Mouse (Mus musculus): ENCODE data around the gene Slc25a26.
A peak's percentile ranks its signal among the peaks of the same experiment; 100 is the strongest.
"Not testable (repeated sequence)": the region's sequence is repeated elsewhere in the genome, so short reads cannot be mapped to it uniquely, and the experiment has no call there.

The Slc25a26 gene

DNA sequence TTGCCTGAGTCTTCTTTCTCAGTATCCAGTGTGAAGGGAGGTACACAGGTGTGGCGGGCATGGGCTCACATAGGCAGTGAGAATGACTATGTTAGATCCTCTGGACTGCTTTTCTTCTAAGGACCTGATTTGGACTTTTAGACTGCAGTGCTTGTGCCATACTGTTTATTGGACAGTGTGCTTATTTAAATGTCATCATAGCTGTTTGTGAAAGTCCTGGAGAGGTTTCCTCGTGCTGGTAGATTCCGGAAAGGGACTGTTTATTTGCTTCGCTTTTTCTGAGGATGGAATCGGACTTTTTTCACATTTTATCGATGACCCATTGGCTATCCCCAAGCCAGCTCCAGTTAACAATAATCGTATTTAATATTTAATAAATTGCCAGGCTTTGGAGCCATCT, 50.7 kb downstream of the Slc25a26 start:
- no peak for DNase-seq (ENCODE audit: low read depth, low spot score)

DNA sequence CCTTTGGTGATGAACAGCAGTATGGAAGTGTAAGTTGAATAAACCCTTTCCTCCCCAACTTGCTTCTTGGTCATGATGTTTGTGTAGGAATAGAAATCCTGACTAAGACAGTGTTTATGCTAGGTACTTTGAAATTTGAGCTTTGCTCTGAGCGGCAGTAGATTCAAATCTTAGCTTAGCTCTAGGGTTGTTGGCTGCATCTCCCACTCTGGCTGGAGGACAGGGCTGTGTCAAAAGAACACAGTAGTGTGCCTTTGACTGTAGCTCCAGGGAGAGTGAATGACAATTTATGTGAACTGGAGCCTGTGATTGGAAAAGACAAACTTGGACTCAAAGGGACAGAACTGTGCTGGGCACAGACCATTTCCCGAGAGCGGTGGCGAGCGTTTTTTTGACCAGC, 53.0 kb downstream of the Slc25a26 start:
- no peak for DNase-seq (ENCODE audit: low read depth, low spot score)

DNA sequence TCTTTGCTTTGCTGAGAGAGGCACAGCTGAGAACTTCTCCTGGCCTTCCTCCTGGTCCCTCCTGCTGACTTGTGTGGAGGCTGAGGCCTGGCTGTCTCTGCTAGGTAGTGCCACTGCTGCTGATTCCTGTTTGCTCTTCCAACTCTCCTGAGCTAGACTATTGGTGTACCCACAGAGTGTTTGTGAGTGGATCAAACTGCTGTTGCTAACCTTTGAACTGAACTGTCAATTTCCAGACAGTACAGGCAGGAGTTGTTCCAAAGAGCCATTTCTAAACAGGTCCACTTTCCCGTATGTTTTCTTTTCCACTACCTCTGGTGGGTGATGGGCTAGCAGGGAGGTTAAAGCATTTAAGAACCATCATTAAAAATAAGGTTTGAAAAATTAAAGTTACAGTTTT, 58.5 kb downstream of the Slc25a26 start:
- DNase-seq (ENCODE audit: low read depth, low spot score), result not testable (repeated sequence)

DNA sequence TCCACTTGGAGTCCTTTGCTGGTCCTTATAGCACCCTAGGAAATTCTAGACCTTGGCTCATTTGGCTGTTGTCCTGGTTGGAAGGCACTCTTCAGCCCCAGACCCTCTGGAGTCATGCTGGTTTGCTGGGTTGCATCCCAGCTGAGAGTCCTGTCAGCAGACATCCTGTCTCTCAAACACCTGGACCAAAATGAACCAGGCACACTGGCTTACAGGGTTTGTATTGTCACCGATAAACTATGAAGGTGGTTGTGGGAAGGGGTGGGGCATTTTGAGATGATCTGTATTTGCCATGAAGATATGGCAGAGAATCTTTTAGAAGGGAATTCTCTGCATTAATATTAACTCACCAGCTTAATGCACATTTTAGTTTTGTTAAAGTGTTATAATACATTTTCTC, 60.8 kb downstream of the Slc25a26 start:
- DNase-seq (ENCODE audit: low read depth, low spot score), result no peak

DNA sequence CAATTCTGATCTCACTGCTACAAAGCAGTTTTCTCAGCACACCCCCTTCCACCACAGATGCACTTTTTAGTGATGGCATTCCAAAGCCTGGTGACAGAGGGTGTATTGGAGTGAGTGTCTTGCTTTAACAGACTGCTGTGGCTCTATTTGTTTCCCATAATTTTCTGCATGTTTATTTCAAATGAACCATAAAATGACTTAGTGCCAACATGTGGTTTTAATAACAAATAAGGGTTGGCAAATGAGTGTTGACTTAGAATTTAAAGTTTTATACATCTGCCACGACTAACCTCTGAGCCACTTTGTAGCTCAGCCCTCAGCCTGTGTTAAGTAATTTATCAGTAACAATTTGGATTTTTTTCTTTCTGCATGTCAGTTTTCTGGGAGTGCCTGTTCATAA, 61.2 kb downstream of the Slc25a26 start:
- no peak for DNase-seq (ENCODE audit: low read depth, low spot score)

DNA sequence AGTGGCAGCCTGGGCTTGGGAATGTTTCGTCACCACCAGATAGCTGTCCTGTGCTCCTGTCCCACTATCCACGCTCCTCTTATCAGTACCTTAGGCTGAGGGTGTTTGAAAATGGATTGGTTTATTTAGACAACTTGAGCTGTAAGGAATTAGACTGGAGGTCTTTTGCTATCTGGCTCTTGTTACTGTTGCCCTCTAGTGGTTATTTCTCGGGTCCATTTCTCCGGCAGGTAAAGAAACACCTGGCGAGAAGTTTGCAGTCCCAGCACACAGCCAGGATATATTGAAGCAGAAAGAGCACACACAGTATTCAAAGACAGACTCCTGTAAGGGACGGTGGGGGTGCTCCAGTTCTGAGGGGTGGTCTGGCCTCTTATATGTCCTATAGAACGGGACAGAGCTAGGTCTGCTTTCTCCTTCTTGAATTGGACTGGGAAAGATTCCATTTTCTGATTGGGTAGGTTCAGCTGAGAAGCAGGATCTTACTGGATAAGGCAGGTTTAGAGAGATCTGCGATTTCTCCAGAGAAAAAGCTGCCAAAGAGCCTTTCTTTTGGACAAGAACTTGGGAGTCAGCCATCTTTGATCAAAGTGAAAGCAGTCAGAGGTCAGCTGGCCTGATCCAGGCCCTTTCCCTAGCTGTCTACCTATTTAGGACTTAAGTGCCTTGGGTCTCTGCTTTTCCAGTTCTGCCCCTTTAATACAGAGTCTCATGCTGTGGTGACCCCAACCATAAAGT, 63.2 kb downstream of the Slc25a26 start:
- DNase-seq (ENCODE audit: low read depth, low spot score), result peak; percentile 44

DNA sequence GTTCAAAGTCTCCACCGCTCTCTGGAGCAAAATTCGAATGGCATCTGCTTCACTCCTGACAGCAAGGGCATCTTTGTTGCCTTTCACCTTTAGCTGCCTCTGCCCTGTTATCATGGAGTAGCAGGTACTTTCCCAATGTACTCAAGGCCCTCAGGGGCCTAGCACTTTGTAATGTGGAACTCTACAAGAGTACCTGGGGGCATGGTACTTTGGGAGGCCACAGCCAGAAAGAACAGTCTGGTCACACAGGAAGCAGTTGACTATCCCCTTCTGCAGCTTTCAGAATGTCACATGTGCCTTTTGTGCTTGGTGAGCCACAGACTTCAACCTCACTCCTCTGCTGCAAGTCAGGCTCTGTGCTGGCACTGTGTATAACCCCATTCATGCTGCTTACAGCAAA, 65.6 kb downstream of the Slc25a26 start:
- no peak for DNase-seq (ENCODE audit: low read depth, low spot score)

DNA sequence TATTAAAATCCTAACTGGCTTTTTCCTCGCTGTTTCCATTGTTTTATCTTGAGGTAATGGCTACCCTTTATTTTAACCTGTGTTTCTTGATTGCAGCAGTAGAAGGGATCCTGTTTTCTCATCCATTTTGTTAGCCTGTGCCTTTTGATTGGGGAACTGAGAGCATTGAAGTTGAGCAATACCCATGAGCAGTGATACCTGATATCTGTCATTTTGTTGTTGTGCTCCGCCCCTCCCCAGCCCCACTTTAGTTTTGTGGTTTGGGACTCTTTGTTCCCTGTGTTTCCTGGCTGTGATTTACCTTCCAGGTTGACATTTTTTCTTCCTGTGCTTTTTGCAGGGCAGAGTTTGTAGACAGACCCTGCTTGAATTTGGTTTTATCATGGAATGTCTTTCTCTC, 67.9 kb downstream of the Slc25a26 start:
- DNase-seq (ENCODE audit: low read depth, low spot score), result no peak

DNA sequence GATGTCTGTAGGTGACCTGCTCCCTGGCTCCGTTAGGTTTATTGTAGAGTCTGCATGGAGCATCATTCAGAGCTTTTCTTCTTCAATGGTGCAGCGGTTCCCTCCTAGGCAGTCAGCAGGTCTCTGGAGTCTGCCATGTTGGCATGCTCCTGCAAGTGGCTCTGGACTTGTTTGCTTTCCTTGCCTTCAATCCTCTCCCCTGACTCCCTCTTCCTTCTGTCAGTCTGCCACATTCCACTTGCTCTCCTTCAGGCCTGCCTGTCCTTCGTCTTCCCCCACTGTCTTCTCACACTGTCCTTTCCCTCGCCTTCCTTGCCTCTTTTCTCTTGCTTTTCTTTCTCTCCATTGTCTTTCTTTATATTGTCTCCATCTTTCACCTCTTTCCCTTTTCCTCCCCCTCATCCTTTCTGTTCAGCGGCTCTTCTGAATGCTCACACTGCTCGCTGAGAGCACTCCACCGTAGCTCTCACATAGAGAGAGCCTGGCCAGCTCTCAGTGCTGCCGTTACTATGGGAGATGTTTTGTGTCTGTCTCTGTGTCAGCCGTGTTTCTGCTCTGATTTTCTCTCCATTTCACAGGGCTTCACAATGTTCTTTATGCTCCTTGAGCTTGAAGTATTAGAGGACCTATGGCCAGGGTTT, 75.5 kb downstream of the Slc25a26 start:
- no peak for DNase-seq (ENCODE audit: low read depth, low spot score)

DNA sequence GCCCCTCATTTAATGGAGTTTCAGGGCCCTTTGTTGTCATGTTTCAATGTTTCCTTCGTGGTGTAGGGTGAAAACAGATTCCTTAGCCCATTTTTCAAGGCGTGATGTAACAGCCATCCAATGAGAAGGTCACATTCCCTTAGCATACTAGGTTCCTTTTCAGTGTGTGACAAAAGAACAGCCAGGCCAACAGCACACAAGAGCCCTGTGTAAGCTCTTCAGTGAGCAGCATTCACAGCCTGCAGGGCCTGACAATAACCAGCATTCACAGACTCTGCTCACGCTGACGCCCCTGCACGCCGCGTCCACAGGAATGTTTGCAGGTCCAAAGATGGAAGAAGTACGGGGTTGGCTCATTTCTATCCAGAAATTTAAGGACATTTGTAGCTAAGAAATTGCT, 77.9 kb downstream of the Slc25a26 start:
- DNase-seq (ENCODE audit: low read depth, low spot score), result no peak

DNA sequence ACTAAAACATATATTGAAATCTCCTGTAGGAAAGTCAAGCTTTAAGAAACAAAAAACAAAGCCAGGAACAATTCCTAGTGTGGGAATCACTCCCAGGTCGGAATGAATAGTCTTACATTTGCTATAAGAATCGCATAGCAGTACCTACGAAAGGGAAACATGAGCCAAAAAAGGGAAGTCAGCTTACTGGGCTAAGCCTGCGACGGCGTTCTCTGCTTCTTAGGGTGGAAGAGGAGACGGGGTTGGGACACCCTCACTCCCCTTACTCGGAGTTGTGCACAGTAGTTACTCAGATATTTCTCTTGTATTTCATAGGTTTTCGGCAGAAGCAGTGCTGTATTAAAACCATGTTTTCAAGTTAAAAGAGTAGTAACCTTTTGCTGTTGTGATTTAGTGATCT, 81.9 kb downstream of the Slc25a26 start:
- DNase-seq (ENCODE audit: low read depth, low spot score), result no peak

DNA sequence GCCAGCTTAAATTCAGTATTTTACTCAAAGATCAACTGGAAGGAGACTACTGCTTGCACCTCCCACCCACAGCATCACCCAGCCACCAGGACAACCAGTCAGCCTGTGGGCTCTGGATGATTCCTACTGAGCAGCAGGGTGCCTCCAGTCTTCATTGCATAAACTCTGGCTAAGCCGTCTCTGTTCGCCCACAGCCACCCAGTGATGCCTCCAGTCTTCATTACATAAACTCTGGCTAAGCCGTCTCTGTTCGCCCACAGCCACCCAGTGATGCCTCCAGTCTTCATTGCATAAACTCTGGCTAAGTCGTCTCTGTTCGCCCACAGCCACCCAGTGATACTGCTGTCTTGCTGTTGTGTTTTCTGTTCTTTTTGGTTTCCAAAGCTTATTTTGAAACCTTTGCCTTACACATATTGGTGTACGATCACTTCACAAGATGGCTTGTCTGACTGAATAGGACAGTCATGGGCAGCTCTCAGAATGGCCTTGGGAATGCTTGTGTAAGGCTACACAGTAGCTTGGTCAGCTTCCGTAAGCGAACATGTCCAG, 84.1 kb downstream of the Slc25a26 start:
- no peak for DNase-seq (ENCODE audit: low read depth, low spot score)

DNA sequence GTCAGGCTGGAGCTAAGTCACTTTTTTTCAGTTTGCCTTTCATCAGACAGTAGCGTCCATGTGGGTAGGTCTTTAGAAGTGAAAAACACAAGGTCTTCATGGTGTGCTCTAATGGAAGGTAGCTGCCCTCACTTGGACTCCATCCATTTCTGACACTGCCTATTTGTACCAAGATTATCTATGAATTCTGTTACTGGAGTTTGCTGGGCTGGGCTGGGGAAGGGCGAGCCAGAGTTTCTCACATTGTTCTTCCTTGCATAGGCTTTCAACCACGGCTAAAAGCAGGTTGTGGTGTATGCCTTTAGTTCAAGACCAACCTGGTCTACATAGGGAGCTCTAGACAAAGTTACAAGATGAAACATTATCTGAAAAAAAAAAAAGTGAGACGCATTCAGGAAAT, 84.8 kb downstream of the Slc25a26 start:
- DNase-seq (ENCODE audit: low read depth, low spot score), result no peak

DNA sequence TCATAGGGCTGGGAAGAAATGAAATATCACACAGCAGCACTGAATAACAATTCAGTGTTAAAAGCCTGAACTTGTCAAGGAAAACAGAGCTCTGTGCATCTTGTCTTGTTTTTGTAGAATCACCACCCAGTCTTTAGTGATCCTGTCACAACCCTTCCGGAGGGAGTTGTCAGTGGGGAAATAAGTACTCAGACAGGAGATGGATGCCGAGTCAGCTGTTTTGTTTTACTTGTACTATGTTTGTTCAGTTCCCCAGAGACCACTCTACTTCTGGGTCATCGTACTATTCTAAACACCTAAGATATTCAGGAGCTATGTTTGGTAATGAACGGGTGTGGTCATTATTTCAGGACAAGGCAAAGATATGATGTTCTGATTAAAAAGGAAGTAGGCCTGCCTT, 88.2 kb downstream of the Slc25a26 start:
- no peak for DNase-seq (ENCODE audit: low read depth, low spot score)

DNA sequence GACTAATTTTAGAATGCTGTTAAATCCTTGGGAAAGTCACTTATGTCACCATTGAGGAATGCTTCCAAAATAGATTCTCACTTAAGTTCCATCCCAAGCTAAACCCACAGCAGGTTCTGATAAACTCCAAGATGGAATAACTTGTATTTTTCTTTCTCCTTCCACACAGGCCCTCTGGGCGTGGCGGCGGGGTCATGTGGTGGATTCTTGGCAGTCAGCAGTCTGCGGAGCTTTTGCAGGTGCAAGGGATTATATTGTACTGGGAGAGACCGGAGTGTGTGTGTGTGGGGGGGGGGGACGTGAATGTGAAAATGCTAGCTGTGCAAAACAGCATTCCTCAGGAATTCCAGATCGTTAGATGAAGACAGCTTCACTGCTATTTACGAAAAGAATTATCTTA, 92.1 kb downstream of the Slc25a26 start:
- no peak for DNase-seq (ENCODE audit: low read depth, low spot score)

DNA sequence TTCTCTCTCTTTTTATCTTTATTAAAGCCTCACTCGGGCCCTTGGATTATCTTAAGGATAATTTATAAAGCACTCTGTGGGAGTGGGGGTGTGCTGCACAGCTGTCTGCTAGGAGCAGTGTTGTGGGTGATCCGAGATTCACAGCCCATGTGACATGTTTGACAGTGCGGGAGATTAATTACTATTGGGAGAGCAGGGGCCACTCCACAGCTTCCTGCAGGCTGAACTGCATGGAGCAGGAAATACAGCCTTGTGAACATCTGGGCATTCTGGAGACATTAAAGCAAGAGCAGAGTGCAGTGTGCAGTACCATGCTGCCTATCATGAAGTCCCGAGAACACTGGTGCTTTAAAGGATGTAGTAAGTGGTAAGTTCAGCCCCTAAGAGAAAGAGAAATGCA, 92.6 kb downstream of the Slc25a26 start:
- DNase-seq (ENCODE audit: low read depth, low spot score), result no peak

DNA sequence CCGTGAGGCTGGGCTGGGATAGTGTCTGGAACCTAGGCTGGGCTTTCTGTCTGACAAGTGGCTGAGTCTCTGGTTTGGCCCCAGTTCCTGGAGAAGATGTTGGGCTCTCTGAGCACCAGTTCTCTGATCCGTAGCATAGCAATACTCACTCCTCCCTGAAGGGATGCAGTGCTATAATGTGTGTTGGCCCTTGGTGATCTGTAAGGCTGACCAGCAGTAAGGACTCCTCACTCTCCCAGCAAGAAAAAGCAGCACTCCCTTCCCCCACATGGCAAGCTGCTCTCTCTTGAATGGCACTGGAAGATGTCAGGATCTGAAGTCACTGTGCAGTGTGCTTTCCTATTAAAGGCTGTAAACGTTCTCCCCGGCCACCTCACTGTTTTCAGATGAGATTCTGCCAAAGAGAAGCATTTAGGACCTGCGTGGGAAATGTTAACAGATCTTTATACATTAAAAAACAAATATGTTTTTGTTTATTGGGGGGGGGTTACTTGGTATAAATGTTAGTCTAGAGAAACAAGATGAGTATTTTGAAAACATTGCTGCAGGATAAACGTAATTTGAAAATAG, 94.0 kb downstream of the Slc25a26 start:
- DNase-seq (ENCODE audit: low read depth, low spot score), result no peak

DNA sequence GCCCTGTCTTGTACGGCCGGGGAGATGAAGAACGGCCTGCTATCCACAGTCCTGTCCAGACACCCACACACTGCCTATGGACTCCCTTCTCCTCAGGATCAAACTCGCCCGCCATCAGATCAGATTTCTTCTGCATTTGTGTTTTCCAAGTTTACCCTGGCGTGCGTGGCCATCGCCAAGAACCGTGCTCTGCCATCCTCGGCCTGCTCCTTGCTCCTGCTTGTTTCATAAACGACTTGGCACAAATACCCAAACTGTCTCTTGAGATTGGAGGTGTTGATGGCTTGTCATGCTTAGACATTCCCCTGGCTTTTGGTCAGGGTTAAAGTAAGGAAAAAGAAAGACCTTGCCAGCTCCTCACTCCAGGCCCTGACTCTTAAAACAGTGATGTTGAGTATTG, 94.6 kb downstream of the Slc25a26 start:
- no peak for DNase-seq (ENCODE audit: low read depth, low spot score)

DNA sequence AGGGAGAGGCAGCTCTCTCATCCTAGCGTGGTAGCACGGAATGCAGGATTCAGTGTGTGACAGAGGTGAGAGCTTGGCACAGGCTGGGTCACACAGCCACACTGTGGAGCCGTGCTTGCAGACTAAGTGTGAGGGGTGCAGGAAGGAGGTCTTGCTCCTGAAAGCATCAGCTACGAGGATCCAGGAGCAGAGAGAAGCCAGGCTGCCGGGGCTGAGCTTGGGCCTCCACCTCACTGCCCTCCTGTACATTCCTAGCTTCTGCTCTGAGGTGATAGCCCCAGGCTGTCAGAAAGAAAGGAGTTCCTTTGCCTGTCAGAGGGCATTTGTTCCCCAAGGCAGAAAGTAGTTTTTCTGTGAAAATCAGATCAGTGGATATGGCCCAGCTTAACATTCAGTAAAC, 95.1 kb downstream of the Slc25a26 start:
- no peak for DNase-seq (ENCODE audit: low read depth, low spot score)

DNA sequence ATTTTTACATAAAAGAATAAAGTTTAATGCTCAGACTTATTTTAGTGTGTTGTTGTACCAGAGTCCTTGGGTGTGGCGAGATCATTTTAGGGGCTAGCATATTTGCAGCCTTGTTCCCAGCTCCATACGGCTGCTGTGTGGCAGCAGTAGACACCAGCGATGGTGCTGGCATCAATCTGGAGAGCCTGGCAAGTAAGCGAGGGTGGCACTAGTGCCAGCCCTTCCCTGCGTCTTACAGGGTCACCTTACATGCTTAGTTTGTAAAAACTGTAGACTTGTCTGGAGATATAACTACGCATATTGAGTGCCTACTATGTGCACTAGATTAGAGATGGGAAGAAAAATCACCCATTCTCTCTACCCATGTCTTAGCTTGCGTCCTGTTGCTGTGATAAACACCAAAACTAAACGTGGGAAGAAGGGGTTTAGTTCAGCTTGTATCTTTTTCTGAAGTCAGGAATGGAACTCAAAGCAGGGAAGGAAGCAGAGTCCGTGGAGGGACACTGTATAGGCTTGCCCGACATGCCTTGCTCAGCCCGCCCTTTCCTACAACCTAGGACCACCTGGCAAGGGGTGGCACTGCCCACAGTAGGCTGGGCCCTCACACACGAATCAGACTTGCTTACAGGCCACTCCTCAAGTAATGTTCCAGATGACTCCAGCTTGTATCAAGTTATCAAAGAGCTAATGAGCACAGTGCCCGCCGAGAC, 96.1 kb downstream of the Slc25a26 start:
- no peak for DNase-seq (ENCODE audit: low read depth, low spot score)

DNA sequence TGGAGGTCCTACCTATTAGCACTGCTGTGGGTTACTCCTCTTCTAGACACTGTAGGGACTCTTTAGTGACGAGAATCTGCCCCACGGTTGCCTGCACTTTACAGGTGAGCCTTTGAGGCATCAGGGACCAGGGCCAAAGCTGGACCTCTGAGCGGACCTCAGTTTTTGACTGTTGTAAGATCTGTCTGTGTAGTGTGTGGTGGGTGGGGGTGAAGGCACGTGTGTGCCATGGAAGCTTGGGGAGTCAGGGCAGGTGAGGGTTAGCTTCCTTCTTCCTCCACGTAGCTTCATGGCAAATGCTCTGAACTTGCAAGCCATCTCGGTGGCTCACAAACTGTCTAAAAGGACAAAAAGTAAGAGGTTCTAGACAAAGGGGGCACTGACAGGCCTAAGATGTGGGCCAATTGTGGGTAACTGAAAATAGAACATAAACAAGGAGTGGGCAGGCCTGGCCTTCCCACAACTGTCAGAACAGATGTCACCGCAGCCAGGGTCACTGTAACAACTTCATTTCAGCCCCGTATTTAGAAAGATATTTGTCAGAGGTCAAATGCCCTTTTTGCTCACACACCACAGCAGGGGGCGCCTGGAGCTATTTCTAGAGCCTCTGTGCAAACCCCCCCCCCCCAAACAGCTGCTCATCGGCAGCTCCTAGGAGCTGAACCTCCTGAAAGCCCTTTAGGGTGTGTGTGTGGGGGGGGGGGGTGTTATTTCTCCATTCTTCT, 96.8 kb downstream of the Slc25a26 start:
- DNase-seq (ENCODE audit: low read depth, low spot score), result peak; percentile 56

DNA sequence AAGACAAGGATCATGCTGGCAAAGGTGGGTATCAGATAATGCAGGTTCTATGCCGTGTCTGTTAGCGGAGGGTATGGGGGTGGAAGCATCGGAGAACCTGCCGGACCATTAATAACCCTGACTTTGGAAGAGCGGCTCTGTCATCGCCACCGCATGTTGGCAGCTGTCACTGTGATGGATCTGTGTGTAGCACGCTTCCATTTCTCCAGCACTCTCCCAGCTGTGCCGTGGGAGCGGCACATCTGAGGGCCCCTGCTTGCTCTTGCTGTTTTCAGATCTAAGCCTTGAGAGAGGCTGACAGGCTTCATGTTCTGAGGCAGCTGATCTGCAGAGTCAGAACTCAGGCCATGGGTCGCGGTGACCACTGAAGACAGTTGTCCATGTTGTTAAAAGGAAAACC, 98.3 kb downstream of the Slc25a26 start:
- peak; percentile 15 for DNase-seq (ENCODE audit: low read depth, low spot score)

Data from ZHBTc4 (cell line).